ENCODE assay signal across 13 mouse cellular contexts in the genomic region with DNA sequence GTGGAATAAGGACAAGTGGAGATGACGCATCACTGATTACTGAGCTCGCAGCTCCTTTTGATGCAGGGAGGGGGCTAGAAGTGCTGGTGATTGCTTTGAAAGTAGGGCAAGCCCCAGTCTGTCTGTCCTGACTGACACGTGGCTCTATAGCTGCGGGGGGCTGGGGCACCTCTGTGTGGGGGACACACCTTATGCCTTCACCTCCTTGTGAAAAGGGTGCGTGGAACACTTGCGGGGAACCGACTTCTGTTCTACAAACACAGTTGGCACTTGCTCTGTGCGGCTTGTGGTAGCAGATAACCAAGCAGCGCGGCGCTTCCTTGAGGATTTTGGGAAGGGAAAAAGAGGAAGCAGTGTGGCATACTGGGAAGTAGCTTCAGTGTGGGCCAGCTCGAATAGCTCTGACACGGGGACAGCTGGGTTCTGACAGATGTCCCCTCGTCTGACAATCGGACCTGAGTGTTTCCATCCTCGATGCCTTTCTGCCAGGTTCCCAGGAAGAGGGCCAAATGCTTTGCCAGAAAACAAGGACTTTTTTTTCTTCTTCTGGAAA.
DNase-seq lines count a peak whose midpoint lies in the region; ATAC-seq and TF ChIP-seq lines count a peak whose summit lies in the region.
"Had no signal": no experiment of that assay in that cellular context is flagged by ENCODE, and none has a peak within 500 bp of the region (broad histone marks: within the 10 kb centered on the region; RNA-seq: fewer than 3 reads in every experiment).

No protein-coding gene starts in this region.

- ATAC-seq in heart, embryonic 14.5 days (ENCODE audit: insufficient number of reproducible peaks, insufficient read depth, low FRiP score, low read depth) = no peak
- no peak for ATAC-seq in intestine, postnatal 0 days
- ATAC-seq: lung, postnatal 0 days; midbrain, embryonic 15.5 days had no signal

- H3K4me3 ChIP-seq in heart, embryonic 14.5 days (ENCODE audit: control insufficient read depth in 1 of 2, insufficient read depth in 1 of 2, low read depth in 1 of 2, low read length in 2 of 2) = peak overlapping the region in 1 of 2 experiments; percentile 9; a peak in 1 of 4 replicates
- H3K4me3 ChIP-seq in intestine, postnatal 0 days (ENCODE audit: low read depth, low read length) = no peak overlapping the region
- H3K4me3 ChIP-seq: erythroblast, embryonic 14.5 days; hindbrain, embryonic 12.5 days; midbrain, embryonic 15.5 days had no signal

- H3K27ac ChIP-seq in heart, embryonic 14.5 days (replicated peaks in 1 of 2; ENCODE audit: control insufficient read depth in 1 of 2, insufficient read depth in 1 of 2, low read depth in 2 of 2, low read length in 2 of 2) = peak overlapping the region in 1 of 2 experiments; percentile 1; a peak in 1 of 4 replicates
- no peak overlapping the region for H3K27ac ChIP-seq in intestine, postnatal 0 days (ENCODE audit: low read depth, low read length)
- H3K27ac ChIP-seq: hindbrain, embryonic 12.5 days; kidney, postnatal 0 days; midbrain, embryonic 15.5 days had no signal

- TF ChIP-seq CTCF in intestine, postnatal 0 days (IDR thresholded peaks at IDR 0.05; ENCODE audit: low read depth) = no peak

- no peaks in the 10 kb centered on the region for H3K9me3 ChIP-seq in heart, embryonic 14.5 days (ENCODE audit: control insufficient read depth, low read length)
- no peaks in the 10 kb centered on the region for H3K9me3 ChIP-seq in intestine, postnatal 0 days (ENCODE audit: control insufficient read depth)
- H3K9me3 ChIP-seq: hindbrain, embryonic 12.5 days; midbrain, embryonic 15.5 days had no signal

- H3K9ac ChIP-seq in heart, embryonic 14.5 days (ENCODE audit: low read length) = peak overlapping the region; percentile 38
- no peak overlapping the region for H3K9ac ChIP-seq in intestine, postnatal 0 days (ENCODE audit: low read depth, low read length)
- H3K9ac ChIP-seq: hindbrain, embryonic 12.5 days; midbrain, embryonic 15.5 days had no signal

- no peak for DNase-seq in heart, postnatal 25 days (ENCODE audit: low spot score)
- DNase-seq in right cerebral cortex, postnatal 25 days = peak; percentile 29
- DNase-seq in right cerebral cortex, postnatal 4 days = no peak
- peak; percentile 79 to 81 for DNase-seq in cerebellum, postnatal 14 days
- DNase-seq in retina, postnatal 1 day = peak; percentile 69
- DNase-seq: thymus, postnatal 25 days had no signal

- H3K4me1 ChIP-seq in heart, embryonic 14.5 days (ENCODE audit: control insufficient read depth in 2 of 2, insufficient read depth in 2 of 2, low read length in 2 of 2) = peaks cover 16 to 29% of the 10 kb centered on the region in 2 experiments
- H3K4me1 ChIP-seq in intestine, postnatal 0 days (replicated peaks; ENCODE audit: control insufficient read depth, insufficient read depth, low read length) = peaks cover 9% of the 10 kb centered on the region

- peak overlapping the region; percentile 53 for H3K4me2 ChIP-seq in heart, embryonic 14.5 days (ENCODE audit: low read length)
- no peak overlapping the region for H3K4me2 ChIP-seq in intestine, postnatal 0 days (replicated peaks; ENCODE audit: low read depth)
- H3K4me2 ChIP-seq: hindbrain, embryonic 12.5 days; midbrain, embryonic 15.5 days had no signal

- H3K36me3 ChIP-seq in heart, embryonic 14.5 days (ENCODE audit: control insufficient read depth, insufficient read depth, low read length) = no peaks in the 10 kb centered on the region
- no peaks in the 10 kb centered on the region for H3K36me3 ChIP-seq in intestine, postnatal 0 days (ENCODE audit: control insufficient read depth, insufficient read depth)
- H3K36me3 ChIP-seq: hindbrain, embryonic 12.5 days; midbrain, embryonic 15.5 days had no signal

- WGBS in heart, embryonic 14.5 days = 37% methylated on average over 16 of the region's 16 CpGs
- 74% methylated on average over 16 of the region's 16 CpGs for WGBS in intestine, postnatal 0 days

- intact Hi-C loops in heart, postnatal 25 days (cut with DNase I) = no loop called here

- no peaks in the 10 kb centered on the region for H3K27me3 ChIP-seq in heart, embryonic 14.5 days (ENCODE audit: control insufficient read depth, insufficient read depth, low read length)
- no peaks in the 10 kb centered on the region for H3K27me3 ChIP-seq in intestine, postnatal 0 days (replicated peaks; ENCODE audit: control insufficient read depth, insufficient read depth, low read length)
- H3K27me3 ChIP-seq: hindbrain, embryonic 12.5 days; midbrain, embryonic 15.5 days had no signal

Comparison
In these comparisons a context has a peak if more than half of its experiments do, and no peak if none do; other contexts are left out.
1. DNase-seq: peak in right cerebral cortex, postnatal 25 days (single experiment), cerebellum, postnatal 14 days (2 of 2) and retina, postnatal 1 day (single experiment); none in heart, postnatal 25 days (single experiment) and right cerebral cortex, postnatal 4 days (single experiment).